Mouse (Mus musculus) E14TG2a.4 (cell line): ENCODE measurements around the gene Nfs1.

ENCODE experiments used
- H3K27me3 ChIP-seq: 2 replicates; pipeline ENCODE4 v1.6.1; 2014; ENCODE audit warnings: low read length, control low read depth; ENCODE audit not compliant: insufficient read depth
- H3K36me3 ChIP-seq: 2 replicates; pipeline ENCODE4 v1.6.1; 2014; ENCODE audit warnings: low read length, control low read depth; ENCODE audit not compliant: insufficient read depth
- H3K4me1 ChIP-seq: replicated peaks from 2 replicates; pipeline ENCODE4 v1.6.1; 2014; ENCODE audit warnings: low read depth, low read length, control low read depth
- H3K4me3 ChIP-seq: replicated peaks from 2 replicates; pipeline ENCODE4 v1.5.1; 2014; ENCODE audit warnings: mild to moderate bottlenecking, low read length
- H3K9me3 ChIP-seq: 2 replicates; pipeline ENCODE4 v1.6.1; 2014; ENCODE audit warnings: low read length, control low read depth
- CTCF ChIP-seq: conservative IDR thresholded peaks from 2 replicates; pipeline ENCODE4 v1.5.1; 2014; ENCODE audit warnings: low read length
- NANOG ChIP-seq: IDR thresholded peaks from 2 replicates; pipeline ENCODE4 v1.6.1; 2014; ENCODE audit warnings: borderline replicate concordance, low read length, mixed read lengths
- POU5F1 ChIP-seq: IDR thresholded peaks from 2 replicates; pipeline ENCODE4 v1.6.1; 2014; ENCODE audit warnings: low read length, borderline replicate concordance

Nfs1 gene

GRCm38 (mm10) chr2:156180094-156180821 is 36.3 kb upstream of the Nfs1 start, which contains the start of gene Rbm39:
TSS of gene Rbm39 (minus strand) at chr2:156180238.
- peaks cover 38% of the 10 kb centered on the region for H3K36me3 ChIP-seq
- no peaks in the 10 kb centered on the region for H3K9me3 ChIP-seq
- peaks cover 41% of the 10 kb centered on the region for H3K4me1 ChIP-seq
- H3K27me3 ChIP-seq: no peaks in the 10 kb centered on the region
- TF ChIP-seq CTCF: no peak
- no peak for TF ChIP-seq NANOG
- TF ChIP-seq POU5F1: no peak
- H3K4me3 ChIP-seq: peak within 1 kb of the TSS; percentile 97

DNA sequence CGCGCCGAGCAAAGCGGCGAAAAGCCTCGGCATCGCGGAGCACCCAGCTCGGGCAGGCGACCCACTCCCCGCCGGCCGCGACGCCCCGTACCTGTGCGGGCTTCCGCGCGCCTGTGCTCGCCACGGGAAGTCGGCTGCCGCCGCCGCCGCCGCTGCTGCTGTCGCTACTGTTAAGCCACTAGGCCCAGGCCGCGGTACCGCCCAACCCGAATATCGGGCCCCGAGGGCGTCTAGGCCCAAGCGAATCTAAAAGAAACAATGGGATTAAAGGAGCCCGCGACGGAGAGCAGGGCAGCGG is 35.8 kb upstream of the Nfs1 start:
- TF ChIP-seq POU5F1: no peak
- TF ChIP-seq NANOG: no peak
- no peak for TF ChIP-seq CTCF
- Histone ChIP-seq H3K4me1 (peaks cover 46% of the 10 kb centered on the region), H3K27me3 (no peaks in the 10 kb centered on the region), H3K36me3 (peaks cover 43% of the 10 kb centered on the region), H3K4me3 (peak overlapping the region; percentile 97), H3K9me3 (no peaks in the 10 kb centered on the region)

GRCm38 (mm10) chr2:156179046-156179795 is 35.2 kb upstream of the Nfs1 start:
- Histone ChIP-seq H3K36me3 (peaks cover 48% of the 10 kb centered on the region), H3K27me3 (no peaks in the 10 kb centered on the region), H3K9me3 (no peaks in the 10 kb centered on the region), H3K4me1 (peaks cover 48% of the 10 kb centered on the region), H3K4me3 (peak overlapping the region; percentile 97)
- TF ChIP-seq CTCF: no peak
- no peak for TF ChIP-seq NANOG
- TF ChIP-seq POU5F1: no peak

DNA sequence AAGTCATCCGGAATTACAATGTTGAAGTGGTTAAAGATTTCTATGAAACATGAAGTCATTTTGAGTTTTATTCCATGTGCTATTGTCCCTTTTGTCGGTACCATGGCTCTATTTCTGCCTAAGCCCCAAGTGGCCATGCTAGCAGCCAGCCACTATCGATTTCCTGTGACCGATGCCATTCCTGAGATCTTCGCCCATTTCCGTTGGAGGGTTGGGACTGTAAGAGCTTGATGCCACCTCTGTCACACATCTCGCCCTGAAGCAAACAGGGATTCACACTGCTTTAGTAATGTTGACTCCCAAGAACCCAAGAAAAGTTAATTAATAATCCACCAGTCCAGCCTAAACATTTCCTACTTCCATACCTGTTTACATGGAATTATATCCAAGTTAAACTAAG is 33.7 kb upstream of the Nfs1 start:
- Histone ChIP-seq H3K9me3 (no peaks in the 10 kb centered on the region), H3K4me1 (peaks cover 57% of the 10 kb centered on the region), H3K27me3 (no peaks in the 10 kb centered on the region), H3K36me3 (peaks cover 63% of the 10 kb centered on the region), H3K4me3 (peak overlapping the region; percentile 97)
- no peak for TF ChIP-seq NANOG

- Histone ChIP-seq H3K4me1 (peaks cover 57% of the 10 kb centered on the region), H3K4me3 (peak overlapping the region; percentile 97; the same call in 1 of the 2 replicates), H3K36me3 (peaks cover 69% of the 10 kb centered on the region), H3K27me3 (no peaks in the 10 kb centered on the region), H3K9me3 (no peaks in the 10 kb centered on the region)
- TF ChIP-seq CTCF: no peak
- TF ChIP-seq NANOG: no peak
- no peak for TF ChIP-seq POU5F1
Observed at GRCm38 (mm10) chr2:156177079-156177478, 33.1 kb upstream of the Nfs1 start.

GRCm38 (mm10) chr2:156166557-156166956 is 22.6 kb upstream of the Nfs1 start:
- no peaks in the 10 kb centered on the region for H3K9me3 ChIP-seq
- H3K27me3 ChIP-seq: no peaks in the 10 kb centered on the region
- TF ChIP-seq NANOG (no peak), CTCF (no peak), POU5F1 (no peak)
- no peak overlapping the region for H3K4me3 ChIP-seq
- peaks cover 96% of the 10 kb centered on the region for H3K36me3 ChIP-seq
- H3K4me1 ChIP-seq: 0 out of 2 replicates have a peak, but pooled peaks cover 4% of the 10 kb centered on the region

DNA sequence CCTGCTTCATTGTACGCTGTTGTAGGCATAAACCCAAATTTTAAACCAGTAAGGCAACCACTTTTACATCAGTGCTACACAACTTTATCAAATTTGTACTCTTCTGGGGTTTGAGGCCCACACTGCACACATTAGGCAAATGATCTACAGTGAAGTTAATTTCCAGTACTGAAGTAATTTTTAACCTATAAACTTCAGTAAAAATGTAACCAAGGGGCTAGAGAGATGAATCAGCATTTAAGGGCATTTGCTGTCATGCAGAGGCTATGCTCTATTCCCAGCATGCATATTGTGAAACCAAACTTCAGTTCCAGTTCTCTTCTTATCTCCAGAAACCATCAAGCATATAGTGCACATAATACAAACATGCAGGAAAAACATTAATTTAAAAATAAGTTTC is 21.5 kb upstream of the Nfs1 start:
- H3K36me3 ChIP-seq: peaks cover 96% of the 10 kb centered on the region
- TF ChIP-seq POU5F1: no peak
- no peak for TF ChIP-seq NANOG
- no peak for TF ChIP-seq CTCF
- no peak overlapping the region for H3K4me3 ChIP-seq
- no peaks in the 10 kb centered on the region for H3K9me3 ChIP-seq
- H3K4me1 ChIP-seq: 0 out of 2 replicates have a peak, but pooled peaks cover 4% of the 10 kb centered on the region
- no peaks in the 10 kb centered on the region for H3K27me3 ChIP-seq

GRCm38 (mm10) chr2:156151538-156151937 is 7.6 kb upstream of the Nfs1 start:
- 0 out of 2 replicates have a peak, but pooled peaks cover 3% of the 10 kb centered on the region for H3K4me1 ChIP-seq
- no peaks in the 10 kb centered on the region for H3K9me3 ChIP-seq
- no peak overlapping the region for H3K4me3 ChIP-seq
- no peaks in the 10 kb centered on the region for H3K27me3 ChIP-seq
- H3K36me3 ChIP-seq: peaks cover 100% of the 10 kb centered on the region
- TF ChIP-seq CTCF (no peak), NANOG (no peak), POU5F1 (no peak)
